Mouse (Mus musculus): Measurements from ENCODE around the gene Kif27.
"Not testable (repeated sequence)": the region's sequence is repeated elsewhere in the genome, so short reads cannot be mapped to it uniquely, and the experiment has no call there.

Gene Kif27

GRCm38 (mm10) chr13:58365179-58365578, 6.3 kb upstream of the Kif27 start:
- not testable (repeated sequence) for ATAC-seq (ENCODE audit: insufficient number of reproducible peaks, low FRiP score, low TSS enrichment)

GRCm38 (mm10) chr13:58364353-58365175, 5.6 kb upstream of the Kif27 start:
- ATAC-seq (ENCODE audit: insufficient number of reproducible peaks, low FRiP score, low TSS enrichment): no peak

DNA sequence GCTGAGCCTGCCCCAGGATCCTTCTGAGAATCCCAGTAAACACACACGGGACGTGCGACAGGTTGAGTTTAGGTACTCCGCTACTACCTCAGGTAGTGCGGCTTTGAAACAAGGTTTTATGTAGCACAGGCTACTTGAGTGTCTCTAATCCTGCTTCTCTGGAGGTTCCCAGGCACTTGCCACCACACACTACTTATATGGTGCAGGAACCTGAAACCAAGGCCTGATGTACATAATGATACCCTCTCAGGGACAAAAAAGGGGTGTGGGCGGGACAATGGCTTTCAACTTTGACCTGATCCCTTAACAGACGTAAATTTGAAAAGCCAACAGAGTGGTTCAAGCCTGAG, 357 bp upstream of the Kif27 start:
- ATAC-seq (ENCODE audit: insufficient number of reproducible peaks, low FRiP score, low TSS enrichment): no peak

GRCm38 (mm10) chr13:58352996-58353395, 5.9 kb downstream of the Kif27 start:
- ATAC-seq (ENCODE audit: insufficient number of reproducible peaks, low FRiP score, low TSS enrichment): no peak

GRCm38 (mm10) chr13:58350606-58351005, 8.3 kb downstream of the Kif27 start:
- ATAC-seq (ENCODE audit: insufficient number of reproducible peaks, low FRiP score, low TSS enrichment): no peak

DNA sequence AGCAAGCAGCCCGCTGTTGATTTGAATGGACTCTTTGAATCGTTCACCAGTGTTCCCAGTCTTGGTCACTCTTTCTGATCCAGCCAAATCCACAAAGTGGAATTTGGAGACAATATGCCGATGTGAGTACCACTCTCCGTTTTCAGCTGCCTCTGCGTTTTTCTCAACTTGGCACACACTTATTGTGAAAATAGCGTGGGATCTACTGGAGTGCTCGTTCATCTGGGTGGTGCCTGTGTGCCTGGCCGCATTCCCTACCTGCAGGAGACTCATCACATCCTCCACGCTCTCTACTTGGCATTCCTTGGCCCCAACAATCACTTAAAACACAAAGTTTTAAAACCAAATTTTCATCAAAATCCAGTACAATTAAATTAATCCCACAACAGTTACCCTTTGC, 14.4 kb downstream of the Kif27 start:
- no peak for ATAC-seq (ENCODE audit: insufficient number of reproducible peaks, low FRiP score, low TSS enrichment)

GRCm38 (mm10) chr13:58337456-58337855, 21.5 kb downstream of the Kif27 start:
- no peak for ATAC-seq (ENCODE audit: insufficient number of reproducible peaks, low FRiP score, low TSS enrichment)

- ATAC-seq (ENCODE audit: insufficient number of reproducible peaks, low FRiP score, low TSS enrichment): no peak
Measured at GRCm38 (mm10) chr13:58334116-58334515, 24.8 kb downstream of the Kif27 start.

DNA sequence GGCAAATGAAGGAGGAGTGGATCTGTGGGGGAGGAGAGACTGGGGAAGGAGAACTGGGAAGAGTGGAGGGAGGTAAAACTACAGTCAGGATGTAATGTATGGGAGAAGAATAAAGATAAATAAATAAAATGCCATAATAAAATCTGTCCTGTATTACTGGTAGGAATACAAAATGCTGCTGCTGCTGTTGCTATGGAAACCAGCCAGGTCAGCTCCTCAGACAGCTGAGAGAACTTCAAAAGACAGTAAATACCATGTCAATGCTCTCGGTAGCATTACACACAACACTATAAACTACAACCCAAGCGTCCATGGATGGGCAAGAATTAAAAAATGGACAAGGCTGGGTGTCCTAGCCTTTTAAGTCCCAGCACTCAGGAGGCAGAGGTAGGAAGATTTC, 41.2 kb downstream of the Kif27 start:
- no peak for ATAC-seq (ENCODE audit: insufficient number of reproducible peaks, low FRiP score, low TSS enrichment)

DNA sequence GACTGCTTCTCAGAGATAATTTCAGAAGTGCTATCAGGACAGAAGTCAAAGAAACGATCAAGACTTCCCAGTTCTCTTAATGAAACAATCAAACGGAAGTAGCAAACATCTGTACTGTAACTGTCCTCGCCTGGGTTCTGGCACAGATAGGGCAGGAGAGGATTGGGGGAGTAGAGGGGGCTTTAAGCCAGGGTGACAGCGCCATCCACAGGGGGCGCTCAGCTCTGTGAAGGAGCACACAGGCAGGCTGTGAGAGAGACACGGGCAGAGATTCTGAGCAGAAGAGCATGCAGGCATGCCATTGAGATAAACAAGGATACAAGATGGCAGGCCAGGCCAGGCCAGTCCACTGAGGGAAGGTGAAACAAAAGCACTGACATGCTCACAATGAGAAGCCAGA, 43.9 kb downstream of the Kif27 start:
- ATAC-seq (ENCODE audit: insufficient number of reproducible peaks, low FRiP score, low TSS enrichment): no peak

- no peak for ATAC-seq (ENCODE audit: insufficient number of reproducible peaks, low FRiP score, low TSS enrichment)
Measured at GRCm38 (mm10) chr13:58313758-58314157, 45.2 kb downstream of the Kif27 start.

DNA sequence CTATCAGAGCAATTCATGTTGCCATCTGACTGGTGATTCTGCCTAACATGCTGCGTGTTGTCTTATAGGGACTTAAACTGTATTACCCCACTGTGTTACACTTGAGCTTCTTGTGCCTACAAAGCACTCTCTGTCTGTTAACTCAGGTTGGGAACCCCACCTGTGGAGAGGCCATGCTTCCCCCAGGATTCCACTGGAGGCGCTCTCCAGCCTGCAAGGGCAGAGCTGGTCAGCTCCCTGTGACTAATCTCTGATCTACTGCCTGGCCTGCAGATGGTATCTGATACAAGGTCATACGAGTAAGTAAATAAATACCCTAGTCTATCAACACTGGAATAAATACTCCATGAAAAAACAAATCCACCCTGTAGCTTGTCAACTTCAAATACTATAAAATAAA, 47.6 kb downstream of the Kif27 start:
- ATAC-seq (ENCODE audit: insufficient number of reproducible peaks, low FRiP score, low TSS enrichment): no peak

DNA sequence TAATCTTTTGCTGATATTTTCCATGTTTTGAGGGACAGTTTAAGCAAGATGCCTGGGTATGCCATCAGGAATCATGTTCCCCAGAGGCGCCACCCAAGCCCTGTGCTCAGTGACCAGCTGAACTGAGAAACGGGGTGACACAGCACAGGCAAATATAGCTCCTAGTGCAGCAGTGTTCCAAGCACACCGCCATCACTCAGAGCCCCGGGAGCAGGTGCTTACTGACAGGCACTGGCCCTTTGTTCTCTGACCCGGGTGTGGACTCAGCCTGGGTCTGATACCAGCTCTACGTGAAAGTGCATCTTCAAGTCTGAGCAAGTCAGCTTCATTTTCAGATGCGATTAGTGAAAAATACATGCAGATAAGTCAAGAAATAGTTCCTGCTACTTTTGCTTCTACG, 49.4 kb downstream of the Kif27 start:
- ATAC-seq (ENCODE audit: insufficient number of reproducible peaks, low FRiP score, low TSS enrichment): no peak

- no peak for ATAC-seq (ENCODE audit: insufficient number of reproducible peaks, low FRiP score, low TSS enrichment)
Measured at GRCm38 (mm10) chr13:58307453-58307852, 51.5 kb downstream of the Kif27 start.

- ATAC-seq (ENCODE audit: insufficient number of reproducible peaks, low FRiP score, low TSS enrichment): no peak
Measured at GRCm38 (mm10) chr13:58305230-58305629, 53.7 kb downstream of the Kif27 start.

GRCm38 (mm10) chr13:58302421-58303145, 56.3 kb downstream of the Kif27 start:
- ATAC-seq (ENCODE audit: insufficient number of reproducible peaks, low FRiP score, low TSS enrichment): no peak; the same call in 1 of the 2 replicates

- no peak for ATAC-seq (ENCODE audit: insufficient number of reproducible peaks, low FRiP score, low TSS enrichment)
Measured at GRCm38 (mm10) chr13:58301961-58302360, 57.0 kb downstream of the Kif27 start.

- ATAC-seq (ENCODE audit: insufficient number of reproducible peaks, low FRiP score, low TSS enrichment): no peak
Measured at GRCm38 (mm10) chr13:58298756-58299155, 60.2 kb downstream of the Kif27 start.

GRCm38 (mm10) chr13:58295582-58295981, 63.3 kb downstream of the Kif27 start:
- no peak for ATAC-seq (ENCODE audit: insufficient number of reproducible peaks, low FRiP score, low TSS enrichment)

- ATAC-seq (ENCODE audit: insufficient number of reproducible peaks, low FRiP score, low TSS enrichment): no peak
Measured at GRCm38 (mm10) chr13:58292811-58293210, 66.1 kb downstream of the Kif27 start.

DNA sequence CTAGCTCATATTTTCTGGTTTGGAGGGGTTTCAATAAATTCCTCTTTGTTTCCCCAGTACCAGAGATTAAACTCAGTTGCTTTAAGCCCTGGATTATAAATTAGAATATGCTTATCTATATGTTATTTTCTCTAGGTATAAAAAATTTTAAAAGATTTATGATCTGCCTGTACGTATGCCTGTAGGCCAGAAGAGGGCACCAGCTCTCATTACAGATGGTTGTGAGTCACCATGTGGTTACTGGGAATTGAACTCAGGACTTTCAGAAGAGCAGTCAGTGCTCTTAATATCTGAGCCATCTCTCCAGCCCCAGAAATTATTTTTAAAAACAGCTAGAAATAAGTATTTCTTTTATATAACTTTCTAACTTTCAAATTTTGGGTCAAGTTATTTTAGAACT, 69.6 kb downstream of the Kif27 start:
- no peak for ATAC-seq (ENCODE audit: insufficient number of reproducible peaks, low FRiP score, low TSS enrichment)

- ATAC-seq (ENCODE audit: insufficient number of reproducible peaks, low FRiP score, low TSS enrichment): peak; percentile 74; the same call in 1 of the 2 replicates
Measured at GRCm38 (mm10) chr13:58287822-58288221, 71.1 kb downstream of the Kif27 start.
